In the genomic region with DNA sequence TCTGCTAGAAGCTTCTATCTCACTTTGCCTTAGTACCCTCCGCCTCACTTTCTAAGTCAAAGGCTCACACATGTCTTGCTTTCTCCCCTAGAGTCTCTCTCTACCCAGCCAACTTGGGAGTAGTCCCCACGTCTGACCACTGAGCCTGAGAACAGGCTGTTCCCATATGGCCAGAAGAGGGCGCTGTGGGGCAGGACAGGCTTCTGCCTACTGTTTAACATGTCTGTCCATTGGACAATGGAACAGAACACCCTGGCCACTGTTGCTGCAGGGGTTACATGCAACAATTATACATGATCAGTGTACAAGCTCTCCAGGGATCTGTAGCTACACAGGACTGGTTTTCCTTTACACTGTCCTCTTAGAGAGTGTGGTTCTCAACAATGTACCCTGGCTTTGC, we compare ENCODE assay signal across 9 mouse cellular contexts. TPM values are rescaled to one million over a fixed set of nuclear protein-coding genes. Genes with fewer than 3 reads are reported as not detected.
DNase-seq lines count a peak whose midpoint lies in the region; ATAC-seq and TF ChIP-seq lines count a peak whose summit lies in the region.
"Had no signal": no experiment of that assay in that cellular context is flagged by ENCODE, and none has a peak within 500 bp of the region (broad histone marks: within the 10 kb centered on the region; RNA-seq: fewer than 3 reads in every experiment).

No protein-coding gene starts in this region.

- H3K4me1 ChIP-seq in hindbrain, postnatal 0 days (ENCODE audit: insufficient read depth, low read length), result no peaks in the 10 kb centered on the region

- H3K27ac ChIP-seq in hindbrain, postnatal 0 days, result no peak overlapping the region

- no peaks in the 10 kb centered on the region for H3K27me3 ChIP-seq in hindbrain, postnatal 0 days (ENCODE audit: insufficient read depth, low read length)

- TF ChIP-seq CTCF in hindbrain, postnatal 0 days (IDR thresholded peaks at IDR 0.05; ENCODE audit: low read depth), result peak; percentile 91

- peak; percentile 87 for DNase-seq in ZHBTc4 (ENCODE audit: low read depth, low spot score)
- DNase-seq in cerebellum, adult 8-10 months, result peak; percentile 57
- DNase-seq in frontal cortex, postnatal 14 days (ENCODE audit: low spot score in 2 of 2), result peak; percentile 65 to 74
- DNase-seq in hindbrain, postnatal 0 days (ENCODE audit: low spot score), result peak; percentile 81
- peak; percentile 67 to 71 for DNase-seq in layer of hippocampus, postnatal 36 days
- peak; percentile 84 to 91 for DNase-seq in lung, postnatal 4 days
- peak; percentile 84 for DNase-seq in right cerebral cortex, postnatal 4 days
- peak; percentile 63 to 86 for DNase-seq in urinary bladder, postnatal 4 days (ENCODE audit: low spot score in 2 of 2)

- no peaks in the 10 kb centered on the region for H3K36me3 ChIP-seq in hindbrain, postnatal 0 days (ENCODE audit: insufficient read depth, low read length)

- H3K9me3 ChIP-seq in hindbrain, postnatal 0 days (ENCODE audit: low read length), result no peaks in the 10 kb centered on the region

- H3K9ac ChIP-seq in hindbrain, postnatal 0 days (replicated peaks; ENCODE audit: low read length), result no peak overlapping the region

- 32% methylated on average over 3 of the region's 3 CpGs for WGBS in hindbrain, postnatal 0 days

- H3K4me2 ChIP-seq in hindbrain, postnatal 0 days (ENCODE audit: low read depth, low read length), result no peak overlapping the region

- H3K4me3 ChIP-seq in hindbrain, postnatal 0 days (ENCODE audit: low read length), result no peak overlapping the region
- H3K4me3 ChIP-seq: megakaryocyte, embryonic 14.5 days had no signal

- peak; percentile 49; the same call in 1 of the 2 replicates for ATAC-seq in hindbrain, postnatal 0 days

RNA-seq across cellular contexts. Expression of a gene that starts 52.5 kb away (rescaled TPM):
- not detected in 2 replicates for total RNA-seq in hindbrain, postnatal 0 days (2014; rRNA removed)
- not detected in 2 replicates for polyA plus RNA-seq in hindbrain, postnatal 0 days (2015; fragmentation: Nextera tagmentation; extraction: Ambion mirVana)
- total RNA-seq in layer of hippocampus, postnatal 36 days (2021), result not detected
